Mouse (Mus musculus) telencephalon, adult 2 months (tissue): ENCODE measurements at regions not wholly inside any gene's neighbourhood (a gene's known extent, or its start where the extent isn't known, plus 50 kb on each side); places are given as distances from the start of the nearest gene placed in this dataset.

Experiments used
- DNase-seq: peaks from one replicate; pipeline ENCODE4 v3.0.0-alpha.2; 2011; ENCODE audit warnings: low read depth, low spot score

- no peak for DNase-seq
Measured at GRCm38 (mm10) chr9:100266528-100267387, 219.8 kb downstream of the Il20rb start.

GRCm38 (mm10) chr9:100252409-100252808 lies 234.2 kb downstream of the Il20rb start:
- DNase-seq, result no peak
